Mouse (Mus musculus) cortical plate, adult 2 months (tissue): ENCODE measurements at regions not wholly inside any gene's neighbourhood (a gene's known extent, or its start where the extent isn't known, plus 50 kb on each side); places are given as distances from the start of the nearest gene placed in this dataset.

ENCODE experiments used
- CTCF ChIP-seq: fragments of 200-500 bp; IDR thresholded peaks from 2 replicates; pipeline ENCODE4 v1.5.1; 2011; ENCODE audit warnings: mild to moderate bottlenecking, control low read depth, low read length; ENCODE audit not compliant: insufficient read depth; ENCODE audit errors: extremely low read depth
- POLR2A ChIP-seq: fragments of 200-500 bp; IDR thresholded peaks from 2 replicates; pipeline ENCODE4 v1.6.1; 2011; ENCODE audit warnings: mild to moderate bottlenecking, low read length, control low read depth; ENCODE audit not compliant: insufficient read depth; ENCODE audit errors: extremely low read depth

DNA sequence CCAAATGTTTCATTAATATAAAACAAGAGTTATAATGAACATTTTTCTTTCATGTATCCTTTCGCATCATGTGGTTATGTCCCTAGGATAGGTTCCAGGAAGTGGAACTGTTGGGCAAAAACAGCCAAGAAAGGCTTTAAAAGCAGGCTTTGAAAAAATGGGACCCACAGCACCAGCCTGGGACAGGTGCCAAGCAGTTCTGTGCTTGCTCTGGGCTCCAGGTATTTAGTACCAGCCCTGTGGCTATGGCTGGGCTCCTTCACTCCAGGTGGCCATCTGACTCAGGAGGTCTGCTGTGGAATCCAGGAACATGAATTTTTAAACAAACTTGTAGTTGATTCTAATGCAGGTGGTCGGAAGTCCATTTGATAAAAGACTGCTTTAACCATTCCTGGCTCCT is 119.8 kb upstream of the Adpgk start:
- TF ChIP-seq POLR2A, result no peak
- TF ChIP-seq CTCF, result no peak
